Mouse (Mus musculus): Measurements from ENCODE around the gene Atp6v0d1. TPM values are rescaled to one million over a fixed set of nuclear protein-coding genes. Genes with fewer than 3 reads are reported as not detected.
"Not testable (repeated sequence)": the region's sequence is repeated elsewhere in the genome, so short reads cannot be mapped to it uniquely, and the experiment has no call there.

The Atp6v0d1 gene
- total RNA-seq (2021) = 100 to 1,000 TPM; 306 to 326 TPM
- long read RNA-seq, experiment 1, transcript Atp6v0d1-201 (8 exons, 1,629 nt) = major isoform, 327 of 355 reads
- long read RNA-seq, experiment 1, partial matches to known transcripts = 16 of 355 reads
- long read RNA-seq, experiment 1, other reads (novel, unspliced or antisense) = 12 of 355 reads
- long read RNA-seq, experiment 2, transcript Atp6v0d1-201 (8 exons, 1,629 nt) = major isoform, 252 of 269 reads
- long read RNA-seq, experiment 2, partial matches to known transcripts = 12 of 269 reads
- long read RNA-seq, experiment 2, other reads (novel, unspliced or antisense) = 5 of 269 reads

- peak; percentile 99 to 100 for DNase-seq (ENCODE audit: low spot score in 2 of 2)
Measured at GRCm38 (mm10) chr8:105565952-105566702, at the start of gene Atp6v0d1. Gene Atp6v0d1 (minus strand): TSS chr8:105566047.

GRCm38 (mm10) chr8:105613830-105614511, 48.1 kb upstream of the Atp6v0d1 start:
- no peak for DNase-seq (ENCODE audit: low spot score in 2 of 2)

GRCm38 (mm10) chr8:105613037-105613436, 47.2 kb upstream of the Atp6v0d1 start:
- DNase-seq (ENCODE audit: low spot score in 2 of 2) = no peak

DNA sequence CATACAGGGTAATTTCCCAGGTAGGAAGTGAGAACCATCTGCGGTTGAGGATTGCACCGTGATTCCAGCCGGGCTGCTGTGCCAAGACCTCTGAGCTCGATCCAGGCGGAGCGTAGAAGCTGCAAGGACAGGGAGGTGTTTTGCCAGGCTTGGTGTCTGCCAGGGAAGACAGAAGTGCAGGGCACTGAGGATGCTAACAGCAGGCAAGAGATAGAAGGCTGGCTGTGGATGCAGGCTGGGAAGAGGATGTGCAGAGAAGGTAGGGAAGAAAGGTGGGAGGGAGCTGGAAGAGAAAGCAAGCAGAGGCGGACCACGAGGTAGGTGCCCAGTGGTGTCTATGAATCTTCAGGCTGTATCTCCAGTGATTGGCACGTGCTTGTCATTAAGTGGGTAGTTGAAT, 46.0 kb upstream of the Atp6v0d1 start:
- DNase-seq (ENCODE audit: low spot score in 2 of 2) = no peak

DNA sequence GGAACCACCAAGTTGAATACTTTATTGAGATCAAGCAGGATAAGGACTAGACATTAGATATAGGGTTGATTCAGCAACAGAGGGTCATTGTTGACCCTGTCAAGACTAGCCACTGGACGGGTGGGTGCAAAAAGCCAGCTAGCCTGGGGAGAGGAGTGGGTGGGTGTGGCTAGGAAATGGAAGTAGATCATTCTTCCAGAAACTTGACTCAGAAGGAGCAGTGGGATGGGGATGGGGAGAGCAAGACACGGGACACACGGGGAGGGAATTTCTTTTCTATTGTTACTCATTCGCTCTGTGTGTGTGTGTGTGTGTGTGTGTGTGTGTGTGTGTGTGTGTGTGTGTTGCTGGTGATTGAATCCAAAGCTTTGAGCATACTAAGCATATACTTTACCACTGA, 43.9 kb upstream of the Atp6v0d1 start:
- no peak for DNase-seq (ENCODE audit: low spot score in 2 of 2)

GRCm38 (mm10) chr8:105609355-105609754, 43.5 kb upstream of the Atp6v0d1 start:
- no peak for DNase-seq (ENCODE audit: low spot score in 2 of 2)

DNA sequence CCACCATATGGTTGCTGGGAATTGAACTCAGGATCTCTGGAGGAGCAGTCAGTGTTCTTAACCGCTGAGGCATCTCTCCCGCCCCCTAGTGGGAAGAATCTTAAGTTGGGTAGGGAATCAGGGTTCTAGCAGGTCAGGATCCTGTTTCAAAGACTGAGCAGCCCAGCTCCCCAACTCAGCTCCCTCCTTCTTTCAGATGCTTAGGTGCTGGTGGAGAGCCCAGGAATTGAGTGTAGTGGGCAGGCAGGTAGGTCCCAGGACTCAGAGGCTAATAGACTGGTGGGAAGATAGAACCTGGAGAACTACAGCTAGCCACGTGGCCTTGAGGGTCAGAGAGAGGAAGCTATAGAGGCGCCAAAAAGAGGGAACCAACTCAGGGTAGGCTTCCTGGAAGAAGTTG, 41.8 kb upstream of the Atp6v0d1 start:
- no peak for DNase-seq (ENCODE audit: low spot score in 2 of 2)

GRCm38 (mm10) chr8:105607062-105607461, 41.2 kb upstream of the Atp6v0d1 start:
- no peak for DNase-seq (ENCODE audit: low spot score in 2 of 2)

- DNase-seq (ENCODE audit: low spot score in 2 of 2) = peak; percentile 71 to 84
Measured at GRCm38 (mm10) chr8:105606189-105607023, 40.6 kb upstream of the Atp6v0d1 start.

GRCm38 (mm10) chr8:105605491-105606188, 39.8 kb upstream of the Atp6v0d1 start:
- DNase-seq (ENCODE audit: low spot score in 2 of 2) = no peak

DNA sequence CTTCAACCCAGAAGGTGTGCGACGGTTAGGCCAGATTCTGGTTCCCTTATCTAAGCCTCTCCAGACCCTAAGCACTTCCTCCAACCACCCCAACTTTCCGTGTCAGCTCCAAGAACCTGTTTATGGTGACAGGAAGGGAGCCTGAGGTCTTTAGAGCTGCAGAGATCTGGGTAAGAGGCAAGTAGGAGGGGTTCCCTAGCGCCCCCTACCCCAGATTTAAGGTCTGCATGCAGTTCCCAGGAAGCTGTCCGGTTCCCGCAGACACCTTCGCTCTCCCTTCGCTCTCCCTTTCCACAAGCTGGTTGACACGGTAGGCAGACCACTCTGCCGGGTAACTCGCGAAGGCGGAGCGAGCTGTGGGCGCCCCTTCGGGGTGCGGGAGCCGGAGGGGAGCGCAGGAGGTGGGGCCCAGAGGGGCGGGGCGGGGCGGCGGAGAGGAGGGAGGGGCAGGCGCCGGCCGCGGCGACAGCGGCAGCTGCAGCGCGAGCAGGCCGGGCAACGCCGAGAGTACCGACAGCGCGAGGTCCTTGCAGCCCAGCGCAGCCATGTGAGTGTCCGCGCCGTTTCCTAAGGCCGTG, 39.0 kb upstream of the Atp6v0d1 start, which contains the start of gene Ripor1:
Gene Ripor1 (plus strand): TSS at position 452 of the 578 bp plus-strand sequence.
- DNase-seq (ENCODE audit: low spot score in 2 of 2) = peak; percentile 73 to 83

GRCm38 (mm10) chr8:105602540-105602939, 36.7 kb upstream of the Atp6v0d1 start:
- not testable (repeated sequence) for DNase-seq (ENCODE audit: low spot score in 2 of 2)

GRCm38 (mm10) chr8:105601301-105601700, 35.5 kb upstream of the Atp6v0d1 start:
- no peak for DNase-seq (ENCODE audit: low spot score in 2 of 2)

DNA sequence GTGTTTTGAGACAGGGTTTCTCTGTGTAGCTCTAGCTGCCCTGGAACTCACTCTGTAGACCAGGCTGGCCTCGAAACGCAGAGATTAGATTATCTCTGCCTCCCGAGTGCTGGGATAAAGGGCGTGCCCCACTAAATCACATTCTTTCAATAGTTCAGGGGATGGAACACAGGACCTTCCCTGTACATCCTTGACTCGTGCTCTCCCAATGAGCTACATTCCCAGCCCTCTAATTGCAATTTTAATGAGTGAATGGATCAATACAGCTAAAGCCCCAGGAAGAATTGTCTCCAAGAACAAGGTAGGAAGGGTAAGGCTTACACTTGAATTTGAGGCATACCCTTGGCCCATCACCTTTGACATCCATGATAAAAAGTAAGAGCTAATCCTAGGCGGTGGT, 32.9 kb upstream of the Atp6v0d1 start:
- no peak for DNase-seq (ENCODE audit: low spot score in 2 of 2)

DNA sequence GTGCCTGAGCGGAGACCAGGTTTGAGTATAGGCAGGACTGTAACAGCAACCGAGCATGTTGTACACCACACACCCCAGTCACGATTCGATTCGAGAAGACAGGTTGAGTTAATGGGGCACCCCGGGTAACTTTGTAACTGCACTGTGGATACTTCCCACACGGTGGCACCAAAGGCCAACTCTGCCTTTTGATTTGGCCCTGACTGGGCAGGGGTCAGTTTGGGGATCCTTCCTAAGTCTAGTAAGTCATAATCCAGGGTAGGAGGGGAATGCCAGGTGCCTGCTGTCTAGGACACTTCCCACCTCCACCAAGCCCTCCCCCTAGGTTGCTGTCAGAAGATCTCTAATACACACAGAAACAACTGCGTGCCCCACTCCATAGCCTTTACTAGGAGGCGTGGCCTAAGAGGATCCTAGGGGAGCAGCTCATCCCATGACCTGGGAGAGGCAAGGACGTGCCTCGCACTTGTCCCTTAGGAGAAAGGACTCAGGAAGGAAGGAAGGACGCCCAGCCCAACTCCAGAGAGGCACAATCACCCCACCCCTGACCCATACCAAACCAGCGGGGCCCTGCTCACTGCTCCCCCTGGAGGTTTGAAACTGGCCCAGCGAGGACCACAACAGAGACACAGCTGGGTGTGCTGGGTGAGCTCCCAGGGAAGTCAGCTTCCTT, 30.7 kb upstream of the Atp6v0d1 start:
- DNase-seq (ENCODE audit: low spot score in 2 of 2) = no peak

GRCm38 (mm10) chr8:105594451-105595242, 28.8 kb upstream of the Atp6v0d1 start:
- no peak for DNase-seq (ENCODE audit: low spot score in 2 of 2)

- DNase-seq (ENCODE audit: low spot score in 2 of 2) = no peak
Measured at GRCm38 (mm10) chr8:105593859-105594258, 28.0 kb upstream of the Atp6v0d1 start.

- no peak for DNase-seq (ENCODE audit: low spot score in 2 of 2)
Measured at GRCm38 (mm10) chr8:105592431-105592830, 26.6 kb upstream of the Atp6v0d1 start.

DNA sequence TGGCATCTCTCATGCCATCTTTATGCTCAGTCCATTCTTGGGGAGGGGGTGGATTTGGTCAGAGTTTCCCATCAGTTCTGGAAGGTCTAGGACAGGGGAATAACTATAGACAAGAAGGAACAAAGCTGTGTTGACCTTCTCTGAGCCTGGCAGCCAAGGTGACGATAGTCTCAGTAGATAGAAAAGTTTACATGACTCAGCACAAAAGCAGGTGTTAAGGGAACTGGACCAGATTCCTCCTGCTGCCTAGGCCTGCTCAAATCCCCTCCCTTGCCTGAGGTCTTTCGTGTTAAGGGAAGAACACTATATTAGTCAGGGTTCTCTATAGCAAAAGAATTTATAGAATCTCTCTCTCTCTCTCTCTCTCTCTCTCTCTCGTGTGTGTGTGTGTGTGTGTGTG, 13.9 kb upstream of the Atp6v0d1 start:
- no peak for DNase-seq (ENCODE audit: low spot score in 2 of 2)
